Mouse (Mus musculus) embryonic fibroblast, embryonic 13.5 days (primary cell): ENCODE data around the gene Arhgef38.

Source experiments
- CTCF ChIP-seq: IDR thresholded peaks from 2 replicates; pipeline ENCODE4 v1.5.1; 2011; ENCODE audit warnings: mild to moderate bottlenecking, control low read depth, low read length, moderate library complexity, borderline replicate concordance; ENCODE audit not compliant: insufficient read depth
- POLR2A ChIP-seq: IDR thresholded peaks from 2 replicates; pipeline ENCODE4 v1.6.1; 2011; ENCODE audit warnings: low read depth, mild to moderate bottlenecking, control low read depth, low read length, moderate library complexity

GRCm38 (mm10) chr3:133151629-133152028 lies 83.1 kb downstream of the Arhgef38 start:
- TF ChIP-seq CTCF: no peak
- no peak for TF ChIP-seq POLR2A
